7 mouse cellular contexts compared by ENCODE assay signal in the genomic region with DNA sequence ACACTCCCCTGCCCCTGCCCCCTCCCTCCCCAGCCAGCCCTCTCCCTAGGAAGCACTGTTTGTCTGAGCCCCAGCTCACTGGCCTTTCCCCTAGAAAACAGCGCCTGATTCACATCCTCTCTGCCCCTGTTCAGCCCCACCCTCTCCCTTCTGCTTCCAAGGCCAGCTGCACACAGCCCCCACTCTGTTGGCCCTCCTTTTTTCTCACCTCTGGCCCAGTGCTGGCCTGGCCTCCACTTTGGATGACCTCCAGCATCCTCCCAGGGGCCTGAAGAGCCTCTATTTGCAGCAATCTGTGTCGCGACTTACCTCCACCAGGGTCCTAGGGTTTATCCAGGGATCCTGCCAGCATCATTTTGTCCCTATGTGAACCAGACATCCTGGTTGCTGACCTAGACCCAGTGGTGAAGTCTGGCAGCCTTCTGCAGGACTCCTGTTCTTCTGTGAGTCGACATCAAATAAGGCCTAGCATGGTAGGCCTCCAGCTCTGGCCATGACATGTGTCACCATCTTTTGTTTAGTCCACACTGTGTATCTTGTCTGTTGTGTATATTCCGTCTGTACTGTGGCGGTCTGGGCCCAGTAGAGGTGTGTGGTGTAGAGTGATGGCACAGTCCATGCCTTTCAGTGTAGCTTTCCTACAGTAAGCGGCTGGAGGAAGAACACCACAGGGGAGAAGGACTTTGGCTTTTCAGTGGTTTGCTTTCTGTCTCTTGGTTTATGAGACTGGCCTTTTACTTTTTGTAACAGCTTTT.
A peak's percentile ranks its signal among the peaks of the same experiment; 100 is the strongest.
DNase-seq lines count a peak whose midpoint lies in the region; ATAC-seq and TF ChIP-seq lines count a peak whose summit lies in the region.

No protein-coding gene starts in this region.

- peak; percentile 37 to 71 for DNase-seq in adrenal gland, postnatal 36 days
- DNase-seq in kidney, postnatal 0 days (ENCODE audit: low spot score), result peak; percentile 54
- peak; percentile 62 for DNase-seq in lung, postnatal 14 days
- peak; percentile 39 to 66 for DNase-seq in urinary bladder, postnatal 4 days (ENCODE audit: low spot score in 2 of 2)
- no peak for DNase-seq in left cerebral cortex, postnatal 36 days (ENCODE audit: low spot score in 2 of 2)

- intact Hi-C loops in left cerebral cortex, postnatal 36 days (cut with DNase I), result no loop called here

- WGBS in embryonic facial prominence, embryonic 13.5 days, result 63% methylated on average over 7 of the region's 7 CpGs
- WGBS in heart, embryonic 15.5 days, result 57% methylated on average over 7 of the region's 7 CpGs
- WGBS in kidney, postnatal 0 days, result 60% methylated on average over 7 of the region's 7 CpGs

- H3K4me1 ChIP-seq in embryonic facial prominence, embryonic 13.5 days, result peaks cover 33% of the 10 kb centered on the region
- H3K4me1 ChIP-seq in heart, embryonic 15.5 days (replicated peaks), result peaks cover 26% of the 10 kb centered on the region
- peaks cover 13% of the 10 kb centered on the region for H3K4me1 ChIP-seq in kidney, postnatal 0 days (replicated peaks; ENCODE audit: insufficient read depth, low read length)

- H3K9ac ChIP-seq in embryonic facial prominence, embryonic 13.5 days, result no peak overlapping the region
- no peak overlapping the region for H3K9ac ChIP-seq in heart, embryonic 15.5 days
- no peak overlapping the region for H3K9ac ChIP-seq in kidney, postnatal 0 days (ENCODE audit: low read depth, low read length)

- H3K9me3 ChIP-seq in embryonic facial prominence, embryonic 13.5 days, result no peaks in the 10 kb centered on the region
- no peaks in the 10 kb centered on the region for H3K9me3 ChIP-seq in heart, embryonic 15.5 days (replicated peaks)
- no peaks in the 10 kb centered on the region for H3K9me3 ChIP-seq in kidney, postnatal 0 days (replicated peaks; ENCODE audit: low read length)

- H3K36me3 ChIP-seq in embryonic facial prominence, embryonic 13.5 days, result peaks cover 30% of the 10 kb centered on the region
- peaks cover 8% of the 10 kb centered on the region; the same call in 1 of the 2 replicates for H3K36me3 ChIP-seq in heart, embryonic 15.5 days
- H3K36me3 ChIP-seq in kidney, postnatal 0 days (ENCODE audit: insufficient read depth, low read length), result peaks cover 13% of the 10 kb centered on the region; the same call in 1 of the 2 replicates

- no peak for ATAC-seq in embryonic facial prominence, embryonic 13.5 days (ENCODE audit: insufficient number of reproducible peaks, insufficient read depth, low FRiP score, low TSS enrichment, low read depth)
- ATAC-seq in heart, embryonic 15.5 days (replicated peaks; ENCODE audit: insufficient number of reproducible peaks, insufficient read depth, low FRiP score, low read depth), result peak; percentile 77
- ATAC-seq in kidney, postnatal 0 days (replicated peaks; ENCODE audit: low FRiP score, low read depth), result 0 out of 2 replicates have a peak, but pooled peaks have one; percentile 19

- no peak for TF ChIP-seq CTCF in kidney, postnatal 0 days (IDR thresholded peaks at IDR 0.05; ENCODE audit: low read depth)

- H3K4me2 ChIP-seq in embryonic facial prominence, embryonic 13.5 days, result no peak overlapping the region
- H3K4me2 ChIP-seq in heart, embryonic 15.5 days, result no peak overlapping the region
- H3K4me2 ChIP-seq in kidney, postnatal 0 days (ENCODE audit: low read length), result no peak overlapping the region

- no peaks in the 10 kb centered on the region for H3K27me3 ChIP-seq in embryonic facial prominence, embryonic 13.5 days
- no peaks in the 10 kb centered on the region for H3K27me3 ChIP-seq in heart, embryonic 15.5 days
- no peaks in the 10 kb centered on the region for H3K27me3 ChIP-seq in kidney, postnatal 0 days (ENCODE audit: insufficient read depth, low read length)

- 0 out of 2 replicates have a peak overlapping the region, but pooled peaks have one; percentile 16 for H3K27ac ChIP-seq in embryonic facial prominence, embryonic 13.5 days
- H3K27ac ChIP-seq in heart, embryonic 15.5 days, result peak overlapping the region; percentile 59
- H3K27ac ChIP-seq in kidney, postnatal 0 days, result peak overlapping the region; percentile 57

- no peak overlapping the region for H3K4me3 ChIP-seq in embryonic facial prominence, embryonic 13.5 days
- no peak overlapping the region for H3K4me3 ChIP-seq in heart, embryonic 15.5 days
- no peak overlapping the region for H3K4me3 ChIP-seq in kidney, postnatal 0 days (replicated peaks; ENCODE audit: low read depth, low read length)

Comparison
In these comparisons a context has a peak if more than half of its experiments do, and no peak if none do; other contexts are left out.
1. DNase-seq: peak in adrenal gland, postnatal 36 days (2 of 2), kidney, postnatal 0 days (single experiment), lung, postnatal 14 days (single experiment) and urinary bladder, postnatal 4 days (2 of 2); none in left cerebral cortex, postnatal 36 days (0 of 2).
2. Peak in every context shown above with its lines, with median percentiles within 50 percentile points of each other: H3K27ac ChIP-seq.